Mouse (Mus musculus) layer of hippocampus, adult 18-20 months (tissue): ENCODE measurements at regions not wholly inside any gene's neighbourhood (a gene's known extent, or its start where the extent isn't known, plus 50 kb on each side); places are given as distances from the start of the nearest gene placed in this dataset.

Experiments used
- DNase-seq, 2 experiments: peaks; one replicate each; pipeline ENCODE4 v3.0.0; 2022; ENCODE audit warnings: low spot score in 2 of 2

- peak in 1 of 2 experiments; percentile 10 for DNase-seq
These were observed 64.9 kb downstream of the Mucl2 start for GRCm38 (mm10) chr15:103834198-103834597.
